Mouse (Mus musculus) megakaryocyte, embryonic 14.5 days (primary cell): ENCODE measurements around the gene Nanos2. TPM values are rescaled to one million over a fixed set of nuclear protein-coding genes. Genes with fewer than 3 reads are reported as not detected.

Experiments used
- H3K27me3 ChIP-seq: replicated peaks from 2 replicates; pipeline ENCODE3; 2012; ENCODE audit warnings: inconsistent platforms
- H3K36me3 ChIP-seq: replicated peaks from 2 replicates; pipeline ENCODE3; 2012; ENCODE audit warnings: low read length, inconsistent platforms, mixed read lengths
- H3K4me1 ChIP-seq: 2 replicates; pipeline ENCODE4 v1.6.1; 2012; ENCODE audit warnings: inconsistent platforms
- H3K4me3 ChIP-seq: replicated peaks from 2 replicates; pipeline ENCODE3; 2012; ENCODE audit warnings: moderate library complexity, mild to moderate bottlenecking, inconsistent platforms
- H3K9me3 ChIP-seq: 2 replicates; pipeline ENCODE4 v1.6.1; 2012; ENCODE audit warnings: inconsistent platforms
- FLI1 ChIP-seq: IDR thresholded peaks from 2 replicates; pipeline ENCODE4 v1.6.1; 2012; ENCODE audit warnings: low read length, inconsistent platforms, mixed read lengths
- GATA1 ChIP-seq: IDR thresholded peaks from 3 replicates; pipeline ENCODE4 v1.6.1; 2012; ENCODE audit warnings: mixed read lengths, low read length, inconsistent platforms, borderline replicate concordance
- polyA plus RNA-seq: library from polyadenylated mRNA; stranded (reverse); fragments of >175 nt; gene quantifications from 2 replicates; pipeline ENCODE4 v1.2.3, GENCODE M21; 2012; ENCODE audit warnings: low replicate concordance; ENCODE audit not compliant: insufficient read depth

Gene Nanos2
- polyA plus RNA-seq, 1 experiment, result not detected

- peaks cover 52% of the 10 kb centered on the region for H3K27me3 ChIP-seq
- no peaks in the 10 kb centered on the region for H3K9me3 ChIP-seq
- peaks cover 38% of the 10 kb centered on the region for H3K4me1 ChIP-seq
- TF ChIP-seq FLI1, result no peak
- TF ChIP-seq GATA1, result no peak
- H3K36me3 ChIP-seq, result peaks cover 25% of the 10 kb centered on the region
- H3K4me3 ChIP-seq, result no peak overlapping the region
Observed at GRCm38 (mm10) chr7:18989995-18990394, 2.8 kb downstream of the Nanos2 start.

- peaks cover 32% of the 10 kb centered on the region for H3K36me3 ChIP-seq
- peaks cover 38% of the 10 kb centered on the region for H3K4me1 ChIP-seq
- no peak for TF ChIP-seq GATA1
- TF ChIP-seq FLI1, result no peak
- H3K9me3 ChIP-seq, result no peaks in the 10 kb centered on the region
- H3K4me3 ChIP-seq, result peak within 1 kb of the TSS; percentile 92
- peaks cover 49% of the 10 kb centered on the region for H3K27me3 ChIP-seq
Observed at GRCm38 (mm10) chr7:18990601-18991295, 3.5 kb downstream of the Nanos2 start, which contains the start of gene Mypop. Gene Mypop, plus strand, starts transcription at chr7:18991245.

- peaks cover 43% of the 10 kb centered on the region for H3K36me3 ChIP-seq
Observed at GRCm38 (mm10) chr7:18991660-18992293, 4.6 kb downstream of the Nanos2 start.

GRCm38 (mm10) chr7:18992294-18992675 lies 5.1 kb downstream of the Nanos2 start:
- Histone ChIP-seq H3K4me3 (peak overlapping the region; percentile 92), H3K4me1 (peaks cover 31% of the 10 kb centered on the region), H3K36me3 (peaks cover 45% of the 10 kb centered on the region), H3K27me3 (peaks cover 47% of the 10 kb centered on the region), H3K9me3 (no peaks in the 10 kb centered on the region)
- TF ChIP-seq FLI1, result no peak
- TF ChIP-seq GATA1, result no peak

More at GRCm38 (mm10) chr7:18991660-18992293, 4.6 kb downstream of the Nanos2 start:
- TF ChIP-seq FLI1, result no peak
- Histone ChIP-seq H3K27me3 (peaks cover 49% of the 10 kb centered on the region), H3K9me3 (no peaks in the 10 kb centered on the region), H3K4me1 (peaks cover 34% of the 10 kb centered on the region), H3K4me3 (peak overlapping the region; percentile 92)

- peaks cover 40% of the 10 kb centered on the region for H3K27me3 ChIP-seq
- TF ChIP-seq GATA1, result no peak
- no peak for TF ChIP-seq FLI1
Observed at GRCm38 (mm10) chr7:18993036-18993435, 5.8 kb downstream of the Nanos2 start.

GRCm38 (mm10) chr7:18998835-18999234 lies 11.6 kb downstream of the Nanos2 start:
- H3K4me1 ChIP-seq, result peaks cover 54% of the 10 kb centered on the region
- peaks cover 47% of the 10 kb centered on the region for H3K36me3 ChIP-seq
- TF ChIP-seq GATA1, result no peak
- no peak for TF ChIP-seq FLI1
- peaks cover under 1% of the 10 kb centered on the region for H3K27me3 ChIP-seq
- H3K4me3 ChIP-seq, result no peak overlapping the region
- no peaks in the 10 kb centered on the region for H3K9me3 ChIP-seq

More at GRCm38 (mm10) chr7:18993036-18993435, 5.8 kb downstream of the Nanos2 start:
- Histone ChIP-seq H3K36me3 (peaks cover 52% of the 10 kb centered on the region), H3K4me1 (peaks cover 37% of the 10 kb centered on the region), H3K4me3 (no peak overlapping the region), H3K9me3 (no peaks in the 10 kb centered on the region)

GRCm38 (mm10) chr7:19000421-19000820 lies 13.2 kb downstream of the Nanos2 start:
- Histone ChIP-seq H3K4me1 (peaks cover 66% of the 10 kb centered on the region), H3K4me3 (peak overlapping the region; percentile 92), H3K9me3 (no peaks in the 10 kb centered on the region), H3K27me3 (no peaks in the 10 kb centered on the region), H3K36me3 (peaks cover 40% of the 10 kb centered on the region)
- TF ChIP-seq FLI1, result no peak
- no peak for TF ChIP-seq GATA1

- Histone ChIP-seq H3K9me3 (no peaks in the 10 kb centered on the region), H3K4me1 (peaks cover 74% of the 10 kb centered on the region), H3K36me3 (peaks cover 40% of the 10 kb centered on the region), H3K27me3 (no peaks in the 10 kb centered on the region), H3K4me3 (peak overlapping the region; percentile 92)
- TF ChIP-seq FLI1 (no peak), GATA1 (no peak)
Observed at GRCm38 (mm10) chr7:19001066-19001806, 14.0 kb downstream of the Nanos2 start.

GRCm38 (mm10) chr7:19001807-19002085 lies 14.5 kb downstream of the Nanos2 start:
- Histone ChIP-seq H3K36me3 (peaks cover 37% of the 10 kb centered on the region), H3K4me1 (peaks cover 79% of the 10 kb centered on the region), H3K27me3 (no peaks in the 10 kb centered on the region), H3K9me3 (no peaks in the 10 kb centered on the region), H3K4me3 (peak overlapping the region; percentile 92)
- no peak for TF ChIP-seq FLI1
- TF ChIP-seq GATA1, result no peak

GRCm38 (mm10) chr7:19002115-19002514 lies 14.9 kb downstream of the Nanos2 start:
- Histone ChIP-seq H3K36me3 (peaks cover 41% of the 10 kb centered on the region), H3K4me1 (peaks cover 83% of the 10 kb centered on the region), H3K27me3 (no peaks in the 10 kb centered on the region), H3K9me3 (no peaks in the 10 kb centered on the region), H3K4me3 (peak overlapping the region; percentile 92)
- TF ChIP-seq GATA1 (no peak), FLI1 (no peak)
